Mouse (Mus musculus) heart, postnatal 36 days (tissue): ENCODE measurements around the gene Spindoc. TPM values are rescaled to one million over a fixed set of nuclear protein-coding genes. Genes with fewer than 3 reads are reported as not detected.

ENCODE experiments used
- DNase-seq, 2 experiments: peaks; one replicate each; pipeline ENCODE4 v3.0.0; 2021 to 2022
- intact Hi-C: fragments of 180-260 bp; cut with DNase I; formaldehyde crosslinking; loops from one replicate; pipeline ENCODE4 v1.15.1; 2025
- total RNA-seq, 2 experiments: library from RNA; stranded (reverse); gene quantifications; 2 replicates each; pipeline ENCODE4 v1.2.3; 2021

The Spindoc gene
- total RNA-seq, result 10 to 100 TPM; 13.1 to 13.4 TPM

DNA sequence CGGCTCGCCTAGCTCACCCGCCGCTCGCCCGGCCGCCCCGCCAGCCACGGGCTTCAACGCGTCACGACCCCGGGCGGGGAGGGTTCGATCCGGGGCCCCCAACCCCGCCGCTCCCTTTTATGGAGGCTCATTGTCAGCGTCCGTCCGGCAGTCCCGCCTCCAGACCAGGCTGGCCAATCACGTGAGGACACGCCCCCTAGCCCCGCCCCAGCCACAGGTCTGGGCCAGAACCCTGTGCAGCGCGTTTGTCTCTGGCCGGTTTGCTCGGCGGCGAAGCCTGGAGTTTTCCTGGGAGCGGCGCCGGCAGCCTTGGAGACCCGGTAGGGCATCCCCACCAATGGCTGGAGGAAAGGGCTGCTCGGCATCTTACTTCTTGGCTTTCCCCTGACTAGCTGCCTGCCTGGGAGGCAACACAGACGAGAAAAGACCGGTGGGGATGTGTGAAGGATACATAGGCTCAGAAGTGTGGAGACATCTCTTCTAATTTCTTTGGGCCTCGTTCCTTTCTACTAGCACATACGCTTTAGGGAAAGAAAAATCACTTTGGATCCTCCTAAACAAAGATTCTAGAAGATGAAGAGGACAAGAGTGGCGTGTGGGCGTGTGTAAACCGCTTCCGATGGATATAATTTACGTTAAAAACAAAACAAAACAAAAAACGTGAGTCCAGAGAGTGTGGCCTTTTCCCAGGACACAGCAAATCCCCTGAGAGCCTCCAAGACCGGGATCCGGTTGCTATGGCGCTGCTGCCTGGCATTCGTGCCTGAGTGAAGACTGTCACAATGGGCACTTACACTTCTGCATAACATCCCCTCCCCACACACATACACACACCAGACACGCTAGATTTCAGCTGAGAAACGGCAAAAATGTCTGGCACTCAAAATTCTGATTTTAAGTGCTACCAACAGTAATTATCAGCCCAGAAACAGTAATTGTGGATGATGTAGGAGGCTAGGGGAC, at the start of gene Spindoc:
Spindoc (minus strand) TSS at position 92 of the 963 bp plus-strand sequence.
- intact Hi-C loops, result loop anchor here (1.0 to 5.0 kb wide), 2 partner anchors 33 to 41 kb away; partner anchors contain the start of gene Mark2

DNA sequence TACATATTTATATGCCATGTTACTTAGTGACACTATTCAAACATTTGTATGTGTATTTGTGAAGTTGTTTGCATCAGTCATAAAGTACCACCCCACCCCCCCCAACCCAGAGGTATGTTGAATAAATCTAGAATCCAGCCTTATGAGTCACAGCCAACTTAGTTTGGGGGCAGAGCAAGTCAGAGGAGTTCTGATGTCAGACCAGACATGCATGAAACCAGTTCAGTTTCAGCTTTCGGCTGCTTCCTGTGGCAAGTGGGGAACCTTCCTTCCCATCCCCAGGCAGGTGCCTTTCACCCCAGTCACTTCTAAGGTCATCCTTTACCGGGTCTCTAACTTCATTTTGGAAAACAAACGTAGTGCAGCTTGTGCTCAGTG, 42.6 kb upstream of the Spindoc start:
- DNase-seq, result no peak
- intact Hi-C loops, result no loop called here

More for the DNA sequence above, at the start of gene Spindoc:
- peak; percentile 99 to 100 for DNase-seq

DNA sequence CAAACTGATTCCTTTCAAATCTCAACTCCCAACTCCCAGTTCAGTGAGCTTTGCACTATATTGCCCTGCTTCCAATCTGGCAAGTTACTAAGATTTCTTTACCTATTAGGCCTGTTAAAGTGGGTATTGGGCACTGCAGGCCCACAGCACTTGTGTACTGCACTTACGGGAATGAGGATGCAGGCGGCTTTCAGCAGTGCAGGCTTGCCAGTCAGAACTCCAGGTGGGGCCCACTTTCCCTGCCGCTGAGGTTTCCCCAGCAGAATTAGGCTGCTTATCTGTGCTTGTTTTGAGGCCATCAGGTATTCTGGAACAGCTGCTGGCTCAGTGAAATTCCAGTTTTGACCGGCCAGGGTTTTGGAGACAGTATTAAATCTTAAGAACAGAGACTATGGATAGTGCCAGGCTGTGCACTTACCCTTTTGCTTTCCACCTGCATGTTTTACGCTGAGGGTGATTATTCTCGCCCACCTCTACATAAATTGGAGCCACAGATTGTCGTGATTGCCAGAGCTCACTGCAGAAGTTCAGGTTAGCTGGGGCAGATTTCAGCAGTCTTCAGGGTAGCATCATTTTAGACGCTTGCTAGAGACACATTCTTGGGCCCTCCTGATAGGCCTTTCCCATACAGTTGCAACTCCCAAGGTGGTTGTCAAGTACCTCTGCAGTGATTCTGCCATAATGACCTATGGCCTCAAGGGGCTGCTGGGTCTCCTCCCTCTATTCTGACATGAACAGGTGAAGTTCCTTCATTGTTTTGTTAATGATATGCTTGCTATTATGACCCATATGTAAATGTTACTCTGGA, 42.0 kb upstream of the Spindoc start:
- intact Hi-C loops, result no loop called here
- no peak for DNase-seq

DNA sequence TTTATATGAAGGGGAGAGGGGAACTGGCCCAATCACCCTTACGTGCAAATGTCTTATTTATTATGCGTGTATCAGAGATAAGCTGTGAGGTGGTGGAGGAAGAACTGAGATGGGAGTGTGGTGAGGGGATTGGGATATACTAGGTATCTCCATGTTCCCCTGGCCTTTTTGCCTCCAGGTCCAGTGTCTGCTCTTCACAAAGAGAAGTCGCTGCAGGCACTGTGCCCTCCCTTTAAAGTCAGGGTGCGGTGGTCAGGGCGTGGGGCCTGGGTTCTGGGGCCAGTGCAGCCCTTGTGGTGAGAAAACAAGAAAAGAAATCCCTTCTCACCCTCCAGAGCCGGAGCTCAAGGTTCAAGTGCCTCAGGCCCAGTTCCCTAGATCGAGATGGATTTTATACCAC, 41.3 kb upstream of the Spindoc start:
- no peak for DNase-seq
- intact Hi-C loops, result no loop called here

DNA sequence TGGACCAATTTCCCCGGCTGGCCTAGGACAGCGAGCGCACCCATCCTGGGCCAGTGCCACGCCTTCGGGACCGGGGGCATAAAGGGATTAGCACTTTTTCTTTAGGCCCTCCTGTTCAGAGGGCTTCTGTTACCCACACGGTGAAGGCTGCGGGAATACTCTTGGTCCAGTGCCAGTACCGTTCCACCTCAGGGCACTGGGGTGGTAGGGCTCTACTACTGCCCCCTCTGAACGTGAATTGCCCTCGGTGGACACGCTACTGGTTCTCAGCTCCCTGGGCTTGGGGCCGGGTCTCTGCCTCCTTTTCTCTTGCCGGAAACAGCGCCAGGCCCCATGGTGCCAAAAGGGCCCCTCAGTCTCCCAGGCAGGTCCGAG, 40.8 kb upstream of the Spindoc start:
- intact Hi-C loops, result no loop called here
- no peak for DNase-seq

DNA sequence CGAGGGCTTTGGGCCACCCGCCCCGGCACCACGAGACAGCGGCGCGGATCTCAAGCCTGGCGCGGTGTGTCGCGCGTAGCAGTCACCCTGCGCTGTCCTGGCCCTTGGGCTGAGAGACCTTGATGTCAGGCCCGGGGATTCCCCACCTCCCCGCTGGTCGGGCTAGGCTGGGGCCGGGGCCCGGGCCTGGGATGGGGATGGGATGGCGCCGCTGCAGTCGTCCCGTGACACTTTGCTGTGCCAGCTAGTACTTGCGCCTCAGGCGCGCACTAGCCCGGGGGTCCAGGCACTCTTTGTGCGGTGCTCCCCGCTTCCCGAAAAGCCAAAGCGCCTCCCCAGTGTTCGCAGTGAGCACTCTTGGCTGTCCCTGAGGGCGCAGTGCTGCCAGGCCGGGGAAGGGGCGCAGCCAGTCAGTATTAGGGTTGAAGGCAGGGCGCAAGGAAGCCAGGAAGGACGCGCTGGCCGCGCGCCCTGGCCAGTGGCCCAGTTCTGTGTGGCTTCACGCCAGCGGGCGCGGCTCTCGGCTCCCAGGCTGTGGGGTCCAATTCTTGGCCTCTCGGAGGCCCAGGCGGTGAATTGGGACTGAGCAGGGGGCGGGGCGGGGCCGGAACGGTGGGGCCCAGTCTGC, 40.3 kb upstream of the Spindoc start:
- intact Hi-C loops, result no loop called here
- DNase-seq, result peak; percentile 94 to 97

DNA sequence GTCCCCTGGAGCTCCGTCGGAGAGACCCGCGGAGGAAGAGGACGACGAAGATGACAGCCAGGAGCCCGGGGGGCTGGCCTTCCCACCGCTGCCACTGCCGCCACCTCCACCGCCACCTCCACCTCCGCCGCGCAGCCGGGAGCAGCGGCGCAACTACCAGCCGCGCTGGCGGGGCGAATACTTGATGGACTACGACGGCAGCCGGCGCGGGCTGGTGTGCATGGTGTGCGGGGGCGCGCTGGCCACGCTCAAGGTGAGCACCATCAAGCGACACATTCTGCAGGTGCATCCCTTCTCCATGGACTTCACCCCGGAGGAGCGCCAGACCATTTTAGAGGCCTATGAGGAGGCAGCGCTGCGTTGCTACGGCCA, 39.8 kb upstream of the Spindoc start:
- DNase-seq, result peak in 1 of 2 experiments; percentile 19
- intact Hi-C loops, result no loop called here

DNA sequence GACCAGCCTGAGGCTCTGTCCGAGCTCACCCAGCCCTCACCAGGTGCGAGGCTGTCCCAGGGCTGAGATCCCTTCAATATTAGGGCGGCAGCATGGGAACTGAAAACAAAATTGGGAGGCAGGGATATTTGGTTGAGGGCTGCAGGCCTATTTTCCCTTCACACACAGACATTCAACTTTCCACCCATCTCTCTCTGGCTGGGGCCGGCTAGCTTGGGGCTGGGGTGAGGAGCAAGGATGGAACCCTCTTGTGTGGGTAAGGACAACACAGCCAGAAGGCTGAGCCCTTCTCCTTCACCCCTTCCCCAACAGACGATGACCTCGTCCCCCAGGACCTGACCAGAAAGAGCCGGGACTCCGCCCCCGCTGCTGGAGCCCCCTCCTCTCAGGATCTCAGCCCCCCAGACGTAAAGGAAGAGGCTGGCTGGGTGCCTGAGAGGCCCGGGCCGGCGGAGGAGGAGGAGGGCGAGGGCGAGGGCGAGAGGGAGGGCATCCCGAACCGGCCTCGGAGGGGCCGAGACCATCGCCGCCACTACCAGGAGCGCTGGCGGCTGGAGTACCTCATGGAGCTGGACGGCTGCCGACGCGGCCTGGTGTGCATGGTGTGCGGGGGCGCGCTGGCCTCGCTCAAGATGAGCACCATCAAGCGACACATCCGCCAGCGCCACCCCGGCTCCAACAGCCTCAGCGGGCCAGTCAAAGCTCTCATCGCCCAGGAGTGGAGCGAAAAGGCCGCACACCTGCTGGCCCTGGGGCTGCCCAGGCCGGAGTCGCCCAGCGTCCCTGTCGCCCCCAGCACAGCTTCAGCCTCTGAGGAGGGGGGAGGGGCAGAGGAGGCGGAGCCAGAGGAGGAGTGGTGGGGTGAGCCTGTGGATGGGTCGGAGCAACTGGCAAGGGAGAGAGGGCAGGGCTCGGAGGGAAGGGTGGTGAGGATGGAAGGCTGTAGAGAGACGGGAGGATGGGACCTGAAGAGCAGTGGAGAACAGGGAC, 39.1 kb upstream of the Spindoc start:
- intact Hi-C loops, result no loop called here
- DNase-seq, result peak; percentile 34 to 46

DNA sequence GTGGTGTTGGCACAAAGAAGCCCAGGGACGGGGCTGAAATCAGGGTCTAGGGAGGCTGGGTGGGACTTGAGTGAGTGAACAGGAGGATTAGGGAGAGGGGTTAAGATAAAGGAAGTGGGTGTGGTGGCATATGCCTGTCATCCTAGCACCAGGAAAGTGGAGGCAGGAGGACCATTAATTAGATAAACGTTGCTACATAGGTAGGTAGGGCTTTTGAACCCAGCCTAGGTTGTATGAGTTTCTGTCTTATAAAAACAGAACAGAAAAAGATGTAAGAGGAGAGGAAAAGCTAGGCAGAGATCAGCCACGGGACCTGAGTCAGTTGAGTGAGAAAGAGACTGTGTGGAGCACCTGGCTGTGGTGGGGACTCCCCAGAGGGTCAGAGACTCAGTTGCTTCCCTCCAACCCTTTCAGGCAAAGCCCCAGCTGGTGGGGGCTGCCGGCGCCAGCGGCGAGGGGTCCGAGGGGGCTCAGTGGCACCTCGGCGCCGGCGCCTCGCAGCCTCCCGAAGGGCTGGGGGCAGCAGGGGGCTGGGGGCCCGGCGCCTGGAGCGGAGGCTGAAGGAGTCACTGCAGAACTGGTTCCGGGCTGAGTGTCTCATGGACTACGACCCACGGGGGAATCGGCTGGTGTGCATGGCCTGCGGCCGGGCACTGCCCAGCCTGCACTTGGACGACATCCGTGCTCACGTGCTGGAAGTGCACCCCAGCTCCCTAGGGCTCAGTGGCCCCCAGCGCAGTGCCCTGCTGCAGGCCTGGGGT, 38.2 kb upstream of the Spindoc start:
- intact Hi-C loops, result no loop called here
- DNase-seq, result no peak

DNA sequence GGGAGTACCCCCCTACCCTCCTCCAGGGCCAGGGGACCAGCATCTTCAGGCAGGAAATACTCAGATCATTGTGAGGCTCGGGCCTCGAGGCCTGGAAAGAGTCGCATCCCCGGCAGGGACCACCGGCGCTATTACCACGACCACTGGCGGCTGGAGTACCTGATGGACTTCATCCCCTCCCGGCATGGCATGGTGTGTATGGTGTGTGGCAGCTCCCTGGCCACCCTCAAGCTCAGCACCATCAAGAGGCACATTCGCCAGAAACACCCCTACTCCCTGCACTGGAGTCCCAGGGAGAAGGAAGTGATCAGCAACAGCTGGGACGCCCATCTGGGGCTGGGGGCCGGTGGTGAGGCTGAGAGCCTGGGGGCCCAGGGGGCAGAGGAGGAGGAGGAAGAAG, 37.3 kb upstream of the Spindoc start:
- DNase-seq, result no peak
- intact Hi-C loops, result no loop called here

DNA sequence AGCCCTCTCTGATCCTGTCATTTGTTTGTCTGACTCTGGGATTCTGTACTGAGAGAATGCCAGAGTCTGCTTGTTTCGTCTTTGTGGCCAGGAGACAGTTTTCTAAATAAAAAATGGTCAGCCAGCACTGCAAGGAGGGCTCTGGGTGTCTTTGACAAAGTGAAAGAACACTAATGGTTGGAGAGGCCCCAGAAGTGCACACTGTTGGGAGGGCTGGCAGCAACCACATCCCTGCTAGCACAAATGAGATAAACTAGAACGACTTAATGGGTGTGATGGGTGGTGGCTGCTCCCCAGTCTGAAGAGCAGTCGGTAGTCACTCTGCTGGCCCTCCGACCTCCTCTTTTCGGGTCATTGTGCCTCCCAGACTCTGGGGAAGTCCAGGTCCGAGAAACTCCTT, 36.3 kb upstream of the Spindoc start:
- no peak for DNase-seq

DNA sequence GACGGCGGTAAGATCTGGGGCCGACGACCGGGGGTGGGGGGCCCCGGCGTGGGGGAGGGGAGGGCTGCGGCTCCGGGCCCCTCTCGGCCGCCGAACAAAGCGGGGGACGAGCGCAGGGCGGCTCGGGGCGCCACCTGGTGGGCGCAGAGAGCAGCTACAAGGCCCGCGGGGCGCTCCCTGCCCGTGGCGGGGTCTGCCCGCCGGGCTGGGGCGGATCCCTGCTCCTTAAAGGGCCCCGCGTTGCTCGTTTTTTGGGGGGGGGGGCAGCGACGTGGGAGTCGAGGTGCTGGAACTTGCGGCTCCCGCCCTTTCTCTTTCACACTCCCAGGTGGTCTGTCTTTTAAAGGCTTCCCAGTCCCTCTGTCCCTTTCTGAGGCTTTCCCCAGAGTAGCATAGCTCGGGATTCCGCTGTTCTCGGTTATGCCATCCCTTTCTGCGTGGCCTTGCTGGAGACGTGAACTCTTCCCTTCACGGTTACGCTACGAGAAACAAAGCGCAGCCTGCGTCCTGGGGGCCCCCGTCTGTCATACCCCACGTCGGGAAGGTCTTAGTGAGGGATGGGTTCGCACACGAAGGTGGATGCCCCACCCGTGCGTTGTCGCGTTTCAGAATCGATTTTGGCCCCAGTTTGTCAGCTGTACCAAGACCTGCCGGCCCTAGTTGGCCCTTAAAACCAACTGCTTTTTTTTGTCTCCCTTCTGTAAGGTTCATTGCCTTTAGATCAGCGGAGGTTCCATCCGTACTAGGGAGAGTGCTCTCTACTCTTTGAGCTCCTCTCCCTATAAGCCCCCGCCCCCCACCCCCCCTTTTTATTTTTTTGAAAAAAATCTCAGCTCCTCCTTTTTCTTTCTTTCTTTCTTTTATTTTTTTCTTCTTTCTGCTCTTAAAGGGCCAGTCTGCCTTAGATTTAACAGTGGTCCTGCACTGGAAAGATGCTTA, 35.4 kb upstream of the Spindoc start:
- intact Hi-C loops, result loop anchor here (1.0 to 5.0 kb wide), 5 partner anchors 77 to 351 kb away; partner anchors contain the start of genes Mark2 and Naa40

More for the DNA sequence above, 36.3 kb upstream of the Spindoc start:
- intact Hi-C loops, result loop anchor here (2.0 to 5.0 kb wide), 3 partner anchors 78 to 352 kb away; partner anchors contain the start of gene Mark2

DNA sequence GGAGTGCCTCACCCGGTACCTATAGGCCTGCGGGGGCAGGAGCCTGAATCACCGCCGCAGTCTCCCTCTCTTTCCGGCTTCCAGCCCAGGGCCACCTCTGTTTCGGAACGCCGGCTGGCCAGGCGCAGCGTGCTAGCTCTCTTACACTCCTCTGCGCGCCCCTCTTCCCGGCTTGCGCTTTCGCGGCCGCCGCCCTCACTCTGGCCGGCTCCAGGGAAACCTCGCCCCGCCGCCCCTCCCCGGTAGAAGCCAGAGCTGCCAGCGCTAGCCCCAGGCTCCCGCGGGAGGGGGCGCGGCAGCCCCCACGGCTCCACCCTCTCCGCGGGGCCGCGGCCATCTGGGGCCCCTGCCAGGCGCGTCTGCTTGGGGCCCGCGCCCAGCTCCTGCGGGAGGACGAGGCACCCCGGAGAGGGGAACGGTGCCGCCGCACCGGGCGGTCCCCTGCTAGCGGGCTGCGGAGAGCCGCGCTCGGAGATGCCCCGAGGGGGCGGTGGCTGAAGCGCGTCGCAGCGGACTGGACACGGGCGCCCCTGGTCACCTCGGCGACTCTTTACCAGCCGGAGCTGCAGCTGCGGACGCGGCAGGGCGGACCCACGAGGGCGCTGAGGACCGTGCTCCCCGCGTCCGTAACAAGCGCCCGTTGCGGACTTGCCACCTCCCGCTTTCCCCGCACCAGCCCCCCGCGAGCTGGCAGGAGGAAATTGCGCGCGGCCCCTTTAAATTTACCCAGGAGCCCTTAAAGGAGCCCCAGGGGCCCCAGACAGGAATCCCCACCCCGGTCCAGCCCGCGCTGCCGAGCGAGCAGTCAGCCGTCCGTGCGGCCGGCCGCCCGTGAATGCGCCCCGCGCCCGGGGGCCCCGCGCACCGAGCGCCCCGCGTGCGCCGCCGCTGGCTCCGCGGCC, 34.3 kb upstream of the Spindoc start, which contains the start of gene 2700081O15Rik:
2700081O15Rik (plus strand) TSS at position 792 of the 902 bp plus-strand sequence.
- peak; percentile 77 to 89 for DNase-seq
- intact Hi-C loops, result loop anchor here (1.0 to 5.0 kb wide), 4 partner anchors 17 to 350 kb away; partner anchors contain the start of gene Naa40

More for the DNA sequence above, 35.4 kb upstream of the Spindoc start:
- DNase-seq, result peak; percentile 90 to 91

DNA sequence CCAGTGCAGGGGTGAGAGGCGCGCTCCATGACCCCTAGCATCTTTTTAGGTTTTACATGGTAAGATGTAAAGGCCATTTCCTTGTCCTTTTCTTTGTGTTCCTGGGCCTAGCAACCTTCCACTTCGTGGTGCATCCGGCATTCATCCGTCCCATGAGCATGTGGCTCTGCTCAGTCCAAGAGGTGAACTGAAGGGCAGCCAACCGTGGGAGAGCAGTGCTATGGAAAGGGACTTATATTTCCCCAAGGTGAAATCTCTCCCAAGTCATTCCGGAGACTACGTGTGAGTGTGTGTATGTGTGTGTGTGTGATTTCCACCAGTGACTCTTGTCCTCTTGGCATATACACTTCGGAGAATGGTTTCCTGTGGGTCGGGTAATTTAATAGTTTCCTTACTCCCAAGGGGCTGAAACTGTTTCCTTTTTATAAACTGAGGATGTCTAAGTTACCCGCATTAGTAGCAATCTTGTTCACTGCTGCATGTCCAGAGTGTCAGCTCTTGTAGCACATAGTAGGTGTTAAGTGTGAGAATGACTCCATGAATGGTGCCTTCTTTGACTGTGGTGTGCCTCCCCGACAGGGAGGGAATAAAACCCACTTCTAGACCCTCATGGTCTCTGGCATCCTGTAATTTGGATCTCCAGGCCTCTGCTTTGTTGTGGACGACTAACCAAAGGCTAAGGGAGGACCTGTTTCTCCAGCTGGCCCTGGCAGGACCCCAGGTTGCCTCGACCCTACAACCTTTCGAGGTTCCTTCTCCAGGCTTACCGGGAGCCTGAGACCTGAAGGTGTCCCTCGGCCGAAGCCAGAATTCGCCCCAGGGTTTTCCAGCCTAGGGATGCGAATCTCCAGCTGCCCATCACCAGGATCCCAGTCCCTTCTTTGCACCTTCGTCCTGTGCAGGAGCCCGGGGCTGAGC, 33.4 kb upstream of the Spindoc start:
- intact Hi-C loops, result loop anchor here (1.0 to 5.0 kb wide), 4 partner anchors 16 to 349 kb away; partner anchors contain the start of gene Naa40
- DNase-seq, result peak in 1 of 2 experiments; percentile 20

DNA sequence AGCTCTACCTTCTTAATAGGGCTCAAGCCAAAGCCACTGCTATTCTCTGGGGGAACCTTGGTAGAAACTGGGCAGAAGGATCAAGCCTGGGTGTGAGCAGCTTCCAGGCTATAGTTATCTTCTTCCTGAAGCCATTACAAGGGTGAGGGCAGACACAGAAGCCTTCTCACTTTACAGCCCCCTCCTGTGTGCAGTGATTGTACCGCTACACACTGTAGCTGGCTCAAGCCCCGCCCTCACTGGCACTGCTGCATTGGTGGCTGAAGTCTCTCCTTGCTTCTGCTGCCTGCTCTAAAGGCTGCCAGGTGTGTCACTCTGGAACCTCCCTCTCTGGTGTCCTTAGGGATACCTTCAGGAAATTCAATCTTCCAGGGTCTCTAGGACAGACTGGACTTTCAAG, 29.6 kb upstream of the Spindoc start:
- DNase-seq, result no peak
- intact Hi-C loops, result no loop called here
